Mouse (Mus musculus) adipocyte (in vitro differentiated cells): ENCODE results near the gene Ptpn12.

Source experiments
- DNase-seq: peaks from one replicate; pipeline ENCODE4 v3.0.0-alpha.2; 2016; ENCODE audit warnings: low spot score

Ptpn12 gene

GRCm38 (mm10) chr5:21055820-21056531, at the start of gene Ptpn12:
Ptpn12 (minus strand) TSS chr5:21055911.
- DNase-seq: peak; percentile 97

GRCm38 (mm10) chr5:21091179-21091578, 35.5 kb upstream of the Ptpn12 start:
- no peak for DNase-seq

- no peak for DNase-seq
These were observed 1.5 kb upstream of the Ptpn12 start for GRCm38 (mm10) chr5:21057217-21057616.

GRCm38 (mm10) chr5:21056595-21056994, 884 bp upstream of the Ptpn12 start:
- DNase-seq: peak; percentile 77

- peak; percentile 62 for DNase-seq
These were observed 466 bp downstream of the Ptpn12 start for GRCm38 (mm10) chr5:21055071-21055819.

- peak; percentile 91 for DNase-seq
These were observed 1.1 kb downstream of the Ptpn12 start for GRCm38 (mm10) chr5:21054472-21055070.

GRCm38 (mm10) chr5:21053571-21054307, 2.0 kb downstream of the Ptpn12 start:
- no peak for DNase-seq

GRCm38 (mm10) chr5:21052521-21052920, 3.2 kb downstream of the Ptpn12 start:
- no peak for DNase-seq

GRCm38 (mm10) chr5:21050770-21051122, 5.0 kb downstream of the Ptpn12 start:
- no peak for DNase-seq

GRCm38 (mm10) chr5:21050061-21050769, 5.5 kb downstream of the Ptpn12 start:
- DNase-seq: no peak

- DNase-seq: no peak
These were observed 6.7 kb downstream of the Ptpn12 start for GRCm38 (mm10) chr5:21049006-21049405.

- DNase-seq: no peak
These were observed 8.6 kb downstream of the Ptpn12 start for GRCm38 (mm10) chr5:21047114-21047513.

GRCm38 (mm10) chr5:21046150-21047048, 9.3 kb downstream of the Ptpn12 start:
- DNase-seq: no peak

- DNase-seq: no peak
These were observed 10.2 kb downstream of the Ptpn12 start for GRCm38 (mm10) chr5:21045462-21045861.

- DNase-seq: peak; percentile 44
These were observed 17.6 kb downstream of the Ptpn12 start for GRCm38 (mm10) chr5:21038100-21038499.

- no peak for DNase-seq
These were observed 19.8 kb downstream of the Ptpn12 start for GRCm38 (mm10) chr5:21035689-21036480.

GRCm38 (mm10) chr5:21034388-21034966, 21.2 kb downstream of the Ptpn12 start:
- DNase-seq: no peak

- DNase-seq: no peak
These were observed 22.2 kb downstream of the Ptpn12 start for GRCm38 (mm10) chr5:21033382-21034056.

GRCm38 (mm10) chr5:21032626-21033025, 23.1 kb downstream of the Ptpn12 start:
- DNase-seq: no peak
